Mouse (Mus musculus) liver, embryonic 14.5 days (tissue): ENCODE results near the gene Tshb.

Source experiments
- CTCF ChIP-seq: IDR thresholded peaks from 2 replicates; pipeline ENCODE4 v1.5.1; 2016; ENCODE audit warnings: antibody characterized with exemption, low read depth, control low read depth
- EP300 ChIP-seq: IDR thresholded peaks from 2 replicates; pipeline ENCODE4 v1.6.1; 2016; ENCODE audit warnings: antibody characterized with exemption, low read depth

DNA sequence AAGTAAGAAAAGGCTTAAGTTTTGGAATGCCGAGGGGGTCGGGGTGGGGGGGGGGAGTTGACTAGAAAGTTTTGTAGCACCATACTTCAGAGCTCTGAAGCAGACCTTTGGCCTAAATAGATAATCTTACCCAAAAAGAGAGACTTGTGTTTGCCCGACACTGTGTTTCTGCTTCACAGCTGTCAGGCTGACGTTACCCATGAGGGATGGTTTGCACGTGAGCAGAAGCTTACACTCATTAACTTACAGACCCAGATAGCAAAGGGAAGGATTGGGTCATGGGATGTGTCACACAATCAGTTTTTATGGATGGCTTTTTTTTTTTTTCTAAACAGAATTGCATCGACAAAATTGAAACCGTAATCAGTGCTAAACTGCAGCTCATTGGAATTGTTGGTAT, 17.7 kb downstream of the Tshb start:
- no peak for TF ChIP-seq EP300
- no peak for TF ChIP-seq CTCF
